Mouse (Mus musculus) Patski (cell line): Measurements from ENCODE around the gene Nol10. TPM values are rescaled to one million over a fixed set of nuclear protein-coding genes. Genes with fewer than 3 reads are reported as not detected.

Experiments used
- ATAC-seq: fragments of 100-300 bp; one replicate; pipeline ENCODE4 v1.8.0; 2021
- CTCF ChIA-PET: fragments of 350-600 bp; sonication (Branson Sonifier 250); formaldehyde crosslinking; loops from one replicate; lab custom pipeline; 2022; ENCODE audit warnings: inconsistent platforms; lab: Charles Lee
- POLR2A ChIA-PET: fragments of 350-600 bp; sonication (Branson Sonifier 250); formaldehyde crosslinking; loops from one replicate; lab custom pipeline; 2022; ENCODE audit warnings: antibody characterized with exemption, inconsistent platforms; lab: Charles Lee
- DNase-seq: peaks from one replicate; pipeline ENCODE4 v3.0.0-alpha.2; 2011; ENCODE audit warnings: low read depth, low spot score
- H3K27me3 ChIP-seq: fragments of 371-371 bp; one replicate; pipeline ENCODE4 v1.5.1; 2021
- CTCF ChIP-seq: fragments of 100-300 bp; IDR thresholded peaks from one replicate; pipeline ENCODE4 v1.5.1; 2021
- in situ Hi-C: fragments of 300-500 bp; cut with MboI; formaldehyde crosslinking; loops from 3 replicates; pipeline ENCODE4 v1.11.1; 2018; ENCODE audit warnings: low pct_unique_long_range_greater_than_20kb, mixed read lengths
- polyA plus RNA-seq: library from polyadenylated mRNA; unstranded; gene quantifications from one replicate; pipeline ENCODE4 v1.2.3, GENCODE M21; 2021

Nol10 gene
- polyA plus RNA-seq, 1 experiment from 2014 or later, result 18.6 TPM

GRCm38 (mm10) chr12:17431812-17432332 lies 83.6 kb downstream of the Nol10 start:
- DNase-seq, result no peak
- CTCF ChIA-PET, result interaction anchor here (1.4 kb wide), 1 partner anchor 15 kb away, joined by 3 read pairs; no protein-coding TSS in a partner anchor
- in situ Hi-C loops, result no loop called here
- no peak for TF ChIP-seq CTCF
- no peak for ATAC-seq
- POLR2A ChIA-PET, result interaction anchor here (0.6 kb wide), 1 partner anchor 64 kb away, joined by 3 read pairs; no protein-coding TSS in a partner anchor
- H3K27me3 ChIP-seq, result no peaks in the 10 kb centered on the region

GRCm38 (mm10) chr12:17433712-17434111 lies 85.5 kb downstream of the Nol10 start:
- POLR2A ChIA-PET, result no interaction called here

GRCm38 (mm10) chr12:17436471-17436870 lies 88.2 kb downstream of the Nol10 start:
- TF ChIP-seq CTCF, result no peak
- in situ Hi-C loops, result no loop called here
- ChIA-PET POLR2A (no interaction called here), CTCF (no interaction called here)
- no peaks in the 10 kb centered on the region for H3K27me3 ChIP-seq
- DNase-seq (no peak), ATAC-seq (no peak)

More at GRCm38 (mm10) chr12:17433712-17434111, 85.5 kb downstream of the Nol10 start:
- CTCF ChIA-PET, result no interaction called here
- no peak for ATAC-seq
- DNase-seq, result no peak
- H3K27me3 ChIP-seq, result no peaks in the 10 kb centered on the region
- TF ChIP-seq CTCF, result no peak
- in situ Hi-C loops, result no loop called here

GRCm38 (mm10) chr12:17440251-17440651 lies 92.0 kb downstream of the Nol10 start:
- CTCF ChIA-PET, result no interaction called here
- H3K27me3 ChIP-seq, result no peaks in the 10 kb centered on the region
- no peak for DNase-seq
- in situ Hi-C loops, result no loop called here
- TF ChIP-seq CTCF, result no peak
- ATAC-seq, result no peak
- POLR2A ChIA-PET, result no interaction called here

GRCm38 (mm10) chr12:17441495-17441894 lies 93.2 kb downstream of the Nol10 start:
- DNase-seq (no peak), ATAC-seq (no peak)
- POLR2A ChIA-PET, result interaction anchor here (0.5 to 1.2 kb wide), 3 partner anchors 11 to 16 kb away, joined by 3 read pairs; no protein-coding TSS in a partner anchor
- CTCF ChIA-PET, result interaction anchor here (0.9 kb wide), 1 partner anchor 17 kb away, joined by 3 read pairs; no protein-coding TSS in a partner anchor
- no peak for TF ChIP-seq CTCF
- in situ Hi-C loops, result no loop called here
- no peaks in the 10 kb centered on the region for H3K27me3 ChIP-seq

- no peaks in the 10 kb centered on the region for H3K27me3 ChIP-seq
- TF ChIP-seq CTCF, result no peak
- in situ Hi-C loops, result no loop called here
- CTCF ChIA-PET, result no interaction called here
- ATAC-seq (no peak), DNase-seq (no peak)
- POLR2A ChIA-PET, result interaction anchor here (0.6 kb wide), 1 partner anchor 105 kb away, joined by 3 read pairs; no protein-coding TSS in a partner anchor
These were observed 96.1 kb downstream of the Nol10 start for GRCm38 (mm10) chr12:17444406-17444805.

GRCm38 (mm10) chr12:17445251-17445650 lies 97.0 kb downstream of the Nol10 start:
- DNase-seq (no peak), ATAC-seq (no peak)
- no peaks in the 10 kb centered on the region for H3K27me3 ChIP-seq
- in situ Hi-C loops, result no loop called here
- CTCF ChIA-PET, result no interaction called here
- POLR2A ChIA-PET, result no interaction called here
- TF ChIP-seq CTCF, result no peak

GRCm38 (mm10) chr12:17448781-17449180 lies 100.5 kb downstream of the Nol10 start:
- in situ Hi-C loops, result no loop called here
- ChIA-PET POLR2A (no interaction called here), CTCF (interaction anchor here (0.7 to 1.3 kb wide), 3 partner anchors 14 to 47 kb away, joined by 3 read pairs; no protein-coding TSS in a partner anchor)
- H3K27me3 ChIP-seq, result no peaks in the 10 kb centered on the region
- DNase-seq (no peak), ATAC-seq (no peak)
- no peak for TF ChIP-seq CTCF

- in situ Hi-C loops, result no loop called here
- no peak for TF ChIP-seq CTCF
- no peaks in the 10 kb centered on the region for H3K27me3 ChIP-seq
- ATAC-seq, result peak; percentile 81
- CTCF ChIA-PET, result interaction anchor here (1.2 to 1.3 kb wide), 3 partner anchors 15 to 33 kb away, joined by 3 read pairs; no protein-coding TSS in a partner anchor
- POLR2A ChIA-PET, result interaction anchor here (0.8 to 1.0 kb wide), 2 partner anchors 11 to 95 kb away, joined by 3 to 4 read pairs; partner anchors contain the start of gene Odc1
- DNase-seq, result peak; percentile 58
These were observed 101.4 kb downstream of the Nol10 start for GRCm38 (mm10) chr12:17449661-17450091.

GRCm38 (mm10) chr12:17450503-17450902 lies 102.2 kb downstream of the Nol10 start:
- POLR2A ChIA-PET, result interaction anchor here (1.0 kb wide), 1 partner anchor 12 kb away, joined by 3 read pairs; no protein-coding TSS in a partner anchor
- CTCF ChIA-PET, result interaction anchor here (1.3 kb wide), 1 partner anchor 34 kb away, joined by 3 read pairs; no protein-coding TSS in a partner anchor
- no peak for TF ChIP-seq CTCF

GRCm38 (mm10) chr12:17450908-17451307 lies 102.7 kb downstream of the Nol10 start:
- in situ Hi-C loops, result no loop called here
- CTCF ChIA-PET, result no interaction called here
- no peak for DNase-seq

More at GRCm38 (mm10) chr12:17450503-17450902, 102.2 kb downstream of the Nol10 start:
- in situ Hi-C loops, result no loop called here
- no peak for ATAC-seq
- DNase-seq, result no peak
- no peaks in the 10 kb centered on the region for H3K27me3 ChIP-seq

More at GRCm38 (mm10) chr12:17450908-17451307, 102.7 kb downstream of the Nol10 start:
- POLR2A ChIA-PET, result no interaction called here
- H3K27me3 ChIP-seq, result no peaks in the 10 kb centered on the region
- no peak for ATAC-seq
- TF ChIP-seq CTCF, result no peak
